Mouse (Mus musculus) kidney, embryonic 15.5 days (tissue): Measurements from ENCODE around the gene Kdm4c. TPM values are rescaled to one million over a fixed set of nuclear protein-coding genes. Genes with fewer than 3 reads are reported as not detected.
"Not testable (repeated sequence)": the region's sequence is repeated elsewhere in the genome, so short reads cannot be mapped to it uniquely, and the experiment has no call there.

Source experiments
- ATAC-seq: fragments of 200-750 bp; cut with Nextera tagmentation; replicated peaks from 2 replicates; pipeline ENCODE4 v1.8.0; 2017; ENCODE audit warnings: moderate TSS enrichment; ENCODE audit not compliant: low FRiP score
- H3K27ac ChIP-seq: fragments of 300-500 bp; sonication (generic); 2 replicates; pipeline ENCODE4 v1.5.1; 2015; ENCODE audit warnings: mild to moderate bottlenecking, inconsistent platforms
- H3K27me3 ChIP-seq: fragments of 300-500 bp; sonication (generic); 2 replicates; pipeline ENCODE4 v1.6.1; 2015; ENCODE audit warnings: inconsistent platforms
- H3K36me3 ChIP-seq: fragments of 300-500 bp; sonication (generic); 2 replicates; pipeline ENCODE4 v1.6.1; 2015; ENCODE audit warnings: inconsistent platforms
- H3K4me1 ChIP-seq: fragments of 300-500 bp; sonication (generic); 2 replicates; pipeline ENCODE4 v1.6.1; 2015; ENCODE audit warnings: inconsistent platforms
- H3K4me2 ChIP-seq: fragments of 300-500 bp; sonication (generic); 2 replicates; pipeline ENCODE4 v1.6.1; 2015; ENCODE audit warnings: moderate library complexity, mild to moderate bottlenecking, inconsistent platforms
- H3K4me3 ChIP-seq: fragments of 300-500 bp; sonication (generic); replicated peaks from 2 replicates; pipeline ENCODE4 v1.5.1; 2015; ENCODE audit warnings: mild to moderate bottlenecking, inconsistent platforms
- H3K9ac ChIP-seq: fragments of 300-500 bp; sonication (generic); 2 replicates; pipeline ENCODE4 v1.6.1; 2015; ENCODE audit warnings: mild to moderate bottlenecking, inconsistent platforms
- H3K9me3 ChIP-seq: fragments of 300-500 bp; sonication (generic); replicated peaks from 2 replicates; pipeline ENCODE4 v1.6.1; 2016; ENCODE audit warnings: inconsistent platforms
- WGBS: fragments of 180-500 bp; shearing (Covaris S2); methylation state at CpG from one replicate; pipeline ENCODE4 v1.1.7; 2015; ENCODE audit warnings: mixed read lengths; 5-methylcytosine and 5-hydroxymethylcytosine counted together
- polyA plus RNA-seq: library from polyadenylated mRNA; unstranded; fragments of >200 nt; fragmentation: Nextera tagmentation; extraction: Ambion mirVana; gene quantifications from 2 replicates; pipeline ENCODE4 v1.2.1, GENCODE M21; 2015

Kdm4c gene
- polyA plus RNA-seq, 1 experiment from 2014 or later, result 13.2 TPM

- ATAC-seq, result no peak
- H3K9ac ChIP-seq, result no peak overlapping the region
- no peaks in the 10 kb centered on the region for H3K9me3 ChIP-seq
- H3K27me3 ChIP-seq, result no peaks in the 10 kb centered on the region
- H3K4me2 ChIP-seq, result no peak overlapping the region
- H3K27ac ChIP-seq, result no peak overlapping the region
- 95% methylated on average over 5 of the region's 5 CpGs for WGBS
- H3K4me1 ChIP-seq, result no peaks in the 10 kb centered on the region
- peaks cover 29% of the 10 kb centered on the region for H3K36me3 ChIP-seq
- H3K4me3 ChIP-seq, result no peak overlapping the region
These were observed 73.1 kb downstream of the Kdm4c start for GRCm38 (mm10) chr4:74315388-74315787.

- 89% methylated on average over 1 of the region's 1 CpGs for WGBS
- no peak overlapping the region for H3K4me2 ChIP-seq
- H3K27ac ChIP-seq, result no peak overlapping the region
- H3K27me3 ChIP-seq, result no peaks in the 10 kb centered on the region
- no peak overlapping the region for H3K9ac ChIP-seq
- no peak overlapping the region for H3K4me3 ChIP-seq
- H3K36me3 ChIP-seq, result peaks cover 23% of the 10 kb centered on the region
- no peaks in the 10 kb centered on the region for H3K9me3 ChIP-seq
- no peak for ATAC-seq
- H3K4me1 ChIP-seq, result no peaks in the 10 kb centered on the region
These were observed 77.0 kb downstream of the Kdm4c start for GRCm38 (mm10) chr4:74319313-74319712.

- Histone ChIP-seq H3K9me3 (no peaks in the 10 kb centered on the region), H3K4me2 (no peak overlapping the region), H3K9ac (no peak overlapping the region), H3K4me3 (no peak overlapping the region), H3K4me1 (no peaks in the 10 kb centered on the region), H3K27ac (no peak overlapping the region), H3K27me3 (no peaks in the 10 kb centered on the region), H3K36me3 (peaks cover 35% of the 10 kb centered on the region)
- WGBS, result 91% methylated on average over 4 of the region's 4 CpGs
- no peak for ATAC-seq
These were observed 115.2 kb downstream of the Kdm4c start for GRCm38 (mm10) chr4:74357479-74357878.

GRCm38 (mm10) chr4:74360274-74360673 is 118.0 kb downstream of the Kdm4c start:
- no peak for ATAC-seq
- peaks cover 25% of the 10 kb centered on the region for H3K36me3 ChIP-seq
- H3K9me3 ChIP-seq, result no peaks in the 10 kb centered on the region
- 92% methylated on average over 3 of the region's 3 CpGs for WGBS
- H3K27ac ChIP-seq, result no peak overlapping the region
- no peak overlapping the region for H3K4me3 ChIP-seq
- no peak overlapping the region for H3K9ac ChIP-seq
- no peak overlapping the region for H3K4me2 ChIP-seq
- H3K4me1 ChIP-seq, result no peaks in the 10 kb centered on the region
- no peaks in the 10 kb centered on the region for H3K27me3 ChIP-seq

GRCm38 (mm10) chr4:74386583-74386982 is 144.3 kb downstream of the Kdm4c start:
- no peaks in the 10 kb centered on the region for H3K4me1 ChIP-seq
- H3K4me2 ChIP-seq, result no peak overlapping the region
- no peaks in the 10 kb centered on the region for H3K9me3 ChIP-seq
- H3K27ac ChIP-seq, result no peak overlapping the region
- no peak for ATAC-seq
- WGBS, result 78% methylated on average over 4 of the region's 4 CpGs
- H3K9ac ChIP-seq, result no peak overlapping the region
- no peaks in the 10 kb centered on the region for H3K27me3 ChIP-seq
- no peak overlapping the region for H3K4me3 ChIP-seq
- peaks cover 14% of the 10 kb centered on the region for H3K36me3 ChIP-seq

- H3K4me2 ChIP-seq, result no peak overlapping the region
- H3K36me3 ChIP-seq, result peaks cover 38% of the 10 kb centered on the region
- H3K9me3 ChIP-seq, result no peaks in the 10 kb centered on the region
- H3K4me3 ChIP-seq, result no peak overlapping the region
- H3K4me1 ChIP-seq, result no peaks in the 10 kb centered on the region
- no peaks in the 10 kb centered on the region for H3K27me3 ChIP-seq
- no peak for ATAC-seq
- no peak overlapping the region for H3K9ac ChIP-seq
- WGBS, result 93% methylated on average over 2 of the region's 2 CpGs
- no peak overlapping the region for H3K27ac ChIP-seq
These were observed 150.9 kb downstream of the Kdm4c start for GRCm38 (mm10) chr4:74393162-74393561.

GRCm38 (mm10) chr4:74396562-74396961 is 154.3 kb downstream of the Kdm4c start:
- H3K36me3 ChIP-seq, result peaks cover 36% of the 10 kb centered on the region
- no peak overlapping the region for H3K27ac ChIP-seq
- H3K9ac ChIP-seq, result no peak overlapping the region
- H3K27me3 ChIP-seq, result no peaks in the 10 kb centered on the region
- no peak for ATAC-seq
- no peaks in the 10 kb centered on the region for H3K4me1 ChIP-seq
- 95% methylated on average over 5 of the region's 5 CpGs for WGBS
- no peaks in the 10 kb centered on the region for H3K9me3 ChIP-seq
- no peak overlapping the region for H3K4me3 ChIP-seq
- no peak overlapping the region for H3K4me2 ChIP-seq

GRCm38 (mm10) chr4:74401617-74402313 is 159.5 kb downstream of the Kdm4c start:
- 69% methylated on average over 7 of the region's 7 CpGs for WGBS
- not testable (repeated sequence) for H3K27me3 ChIP-seq, H3K4me2 ChIP-seq, H3K4me1 ChIP-seq, H3K27ac ChIP-seq, H3K9me3 ChIP-seq, H3K9ac ChIP-seq, H3K4me3 ChIP-seq, ATAC-seq
- H3K36me3 ChIP-seq, result peaks cover 39% of the 10 kb centered on the region

GRCm38 (mm10) chr4:74408731-74409130 is 166.4 kb downstream of the Kdm4c start:
- ATAC-seq, result no peak
- H3K27me3 ChIP-seq, result no peaks in the 10 kb centered on the region
- H3K9me3 ChIP-seq, result no peaks in the 10 kb centered on the region
- no peaks in the 10 kb centered on the region for H3K4me1 ChIP-seq
- no peak overlapping the region for H3K4me3 ChIP-seq
- WGBS, result 75% methylated on average over 1 of the region's 1 CpGs
- no peak overlapping the region for H3K9ac ChIP-seq
- no peak overlapping the region for H3K27ac ChIP-seq
- peaks cover 31% of the 10 kb centered on the region for H3K36me3 ChIP-seq
- no peak overlapping the region for H3K4me2 ChIP-seq

- no peak for ATAC-seq
- Histone ChIP-seq H3K4me2 (no peak overlapping the region), H3K36me3 (no peaks in the 10 kb centered on the region), H3K27me3 (no peaks in the 10 kb centered on the region), H3K9me3 (no peaks in the 10 kb centered on the region), H3K9ac (no peak overlapping the region), H3K4me1 (no peaks in the 10 kb centered on the region), H3K27ac (no peak overlapping the region), H3K4me3 (no peak overlapping the region)
- WGBS, result 78% methylated on average over 1 of the region's 1 CpGs
These were observed 177.5 kb downstream of the Kdm4c start for GRCm38 (mm10) chr4:74419794-74420193.

Other genes with a start within 250 kb of the Kdm4c start
- gene Frmd3, start 229.1 kb upstream of the Kdm4c start, polyA plus RNA-seq, result 1.4 and 1.6 TPM in 2 replicates